Mouse (Mus musculus) bone marrow macrophage, adult 2 months (primary cell): Measurements from ENCODE around the gene Slc48a1.

Experiments
- CTCF ChIP-seq: IDR thresholded peaks from 2 replicates; pipeline ENCODE4 v1.5.1; 2012; ENCODE audit warnings: low read depth, mild to moderate bottlenecking, low read length, moderate library complexity
- POLR2A ChIP-seq: IDR thresholded peaks from 2 replicates; pipeline ENCODE4 v1.6.1; 2012; ENCODE audit warnings: mild to moderate bottlenecking, low read depth, low read length, borderline replicate concordance

GRCm38 (mm10) chr15:97832764-97833479 lies 54.6 kb downstream of the Slc48a1 start:
- no peak for TF ChIP-seq CTCF
- no peak for TF ChIP-seq POLR2A
